Mouse (Mus musculus) E14TG2a.4 (cell line): Measurements from ENCODE around the gene Rinl.
A peak's percentile ranks its signal among the peaks of the same experiment; 100 is the strongest.

Experiments used
- H3K27me3 ChIP-seq: 2 replicates; pipeline ENCODE4 v1.6.1; 2014; ENCODE audit warnings: low read length, control low read depth; ENCODE audit not compliant: insufficient read depth
- H3K36me3 ChIP-seq: 2 replicates; pipeline ENCODE4 v1.6.1; 2014; ENCODE audit warnings: low read length, control low read depth; ENCODE audit not compliant: insufficient read depth
- H3K4me1 ChIP-seq: replicated peaks from 2 replicates; pipeline ENCODE4 v1.6.1; 2014; ENCODE audit warnings: low read depth, low read length, control low read depth
- H3K4me3 ChIP-seq: replicated peaks from 2 replicates; pipeline ENCODE4 v1.5.1; 2014; ENCODE audit warnings: mild to moderate bottlenecking, low read length
- H3K9me3 ChIP-seq: 2 replicates; pipeline ENCODE4 v1.6.1; 2014; ENCODE audit warnings: low read length, control low read depth
- CTCF ChIP-seq: conservative IDR thresholded peaks from 2 replicates; pipeline ENCODE4 v1.5.1; 2014; ENCODE audit warnings: low read length
- NANOG ChIP-seq: IDR thresholded peaks from 2 replicates; pipeline ENCODE4 v1.6.1; 2014; ENCODE audit warnings: borderline replicate concordance, low read length, mixed read lengths
- POU5F1 ChIP-seq: IDR thresholded peaks from 2 replicates; pipeline ENCODE4 v1.6.1; 2014; ENCODE audit warnings: low read length, borderline replicate concordance

Rinl gene

DNA sequence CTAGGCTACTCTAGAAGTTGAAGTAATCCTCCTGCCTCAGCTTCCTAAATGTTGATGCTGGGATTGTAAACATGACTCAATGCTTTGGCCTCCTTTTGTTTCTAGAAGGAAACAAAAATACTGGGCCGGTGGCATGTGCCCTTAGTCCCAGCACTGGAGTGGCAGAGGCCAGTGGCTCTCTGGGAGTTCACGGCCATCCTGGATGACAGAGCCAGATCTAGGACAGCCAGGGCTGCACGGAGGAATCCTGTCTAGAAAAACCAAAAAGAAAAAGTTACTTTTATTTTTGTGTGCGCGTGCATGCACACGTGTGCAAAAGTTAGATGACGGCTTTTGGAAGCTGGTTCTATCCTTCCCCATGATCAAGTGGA lies 37.6 kb downstream of the Rinl start:
- Histone ChIP-seq H3K27me3 (no peaks in the 10 kb centered on the region), H3K4me1 (peaks cover 60% of the 10 kb centered on the region), H3K4me3 (peak overlapping the region; percentile 76), H3K9me3 (peaks cover 5% of the 10 kb centered on the region), H3K36me3 (peaks cover 60% of the 10 kb centered on the region)
- no peak for TF ChIP-seq NANOG
- TF ChIP-seq POU5F1 = no peak
- no peak for TF ChIP-seq CTCF

DNA sequence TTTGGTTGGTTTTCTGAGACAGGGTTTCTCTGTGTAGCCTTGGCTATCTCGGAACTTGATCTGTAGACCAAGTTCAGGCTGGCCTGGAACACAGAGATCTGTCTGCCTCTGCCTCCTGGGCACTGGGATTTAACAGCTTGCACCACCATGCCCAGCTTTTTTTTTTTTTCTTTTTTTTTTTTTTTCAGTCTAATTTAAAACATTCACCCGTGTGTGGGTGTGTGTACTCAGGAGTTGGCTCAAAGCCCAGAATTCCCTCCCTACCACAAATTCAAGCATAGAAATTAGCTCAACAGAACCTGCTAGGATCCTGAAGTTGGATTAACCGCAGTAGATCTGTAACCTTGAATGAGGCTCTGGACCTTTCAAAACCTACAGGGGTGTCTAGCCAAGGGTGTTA lies 38.6 kb downstream of the Rinl start:
- TF ChIP-seq POU5F1 (no peak), NANOG (no peak), CTCF (no peak)
- Histone ChIP-seq H3K4me3 (no peak overlapping the region), H3K27me3 (no peaks in the 10 kb centered on the region), H3K36me3 (peaks cover 59% of the 10 kb centered on the region), H3K4me1 (peaks cover 60% of the 10 kb centered on the region), H3K9me3 (peaks cover 5% of the 10 kb centered on the region)

DNA sequence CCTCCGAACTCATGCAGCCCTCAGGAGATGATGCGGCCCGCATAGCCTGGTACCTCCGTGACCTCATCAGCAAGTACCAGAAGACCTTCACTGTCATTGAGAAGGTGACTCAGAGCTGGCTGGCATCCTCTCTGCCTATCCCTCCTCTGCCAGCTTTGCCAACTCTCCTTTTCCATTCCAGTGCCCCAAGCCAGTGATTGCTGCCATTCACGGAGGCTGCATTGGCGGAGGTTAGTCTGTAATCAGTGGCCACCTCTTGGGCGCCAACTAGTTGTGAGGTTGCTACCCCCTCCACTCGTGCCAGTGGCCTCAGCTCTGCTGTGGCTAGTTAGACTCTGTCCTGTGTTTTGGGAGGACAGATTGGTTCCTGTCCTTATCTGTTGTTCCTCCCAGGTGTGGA lies 41.1 kb downstream of the Rinl start:
- TF ChIP-seq CTCF = no peak
- no peak for TF ChIP-seq POU5F1
- TF ChIP-seq NANOG = no peak
- Histone ChIP-seq H3K9me3 (peaks cover 5% of the 10 kb centered on the region), H3K27me3 (0 out of 2 replicates have a peak, but pooled peaks cover 5% of the 10 kb centered on the region), H3K4me3 (no peak overlapping the region), H3K4me1 (peaks cover 41% of the 10 kb centered on the region), H3K36me3 (peaks cover 48% of the 10 kb centered on the region)

DNA sequence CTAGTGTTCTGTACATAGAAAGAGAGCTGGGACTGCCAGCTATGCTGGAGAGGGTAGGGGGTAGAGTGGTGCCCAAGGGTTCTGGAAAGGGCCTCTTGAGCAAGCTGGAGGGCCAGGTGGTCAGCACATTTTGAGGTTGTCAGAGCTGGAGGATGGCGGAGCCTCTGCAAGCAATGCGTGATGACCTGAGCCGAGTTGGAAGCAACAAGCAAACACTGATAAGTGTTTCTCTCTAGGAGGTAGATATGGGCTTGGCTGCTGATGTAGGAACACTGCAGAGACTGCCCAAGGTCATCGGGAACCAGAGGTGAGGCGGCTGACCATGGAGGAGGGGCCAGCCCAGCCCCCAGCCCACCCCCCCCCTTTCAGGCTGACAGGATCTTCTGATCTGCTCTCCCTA lies 42.2 kb downstream of the Rinl start:
- H3K9me3 ChIP-seq = peaks cover 5% of the 10 kb centered on the region
- peak overlapping the region; percentile 58 for H3K4me3 ChIP-seq
- peaks cover 37% of the 10 kb centered on the region for H3K4me1 ChIP-seq
- H3K36me3 ChIP-seq = peaks cover 48% of the 10 kb centered on the region
- H3K27me3 ChIP-seq = 0 out of 2 replicates have a peak, but pooled peaks cover 5% of the 10 kb centered on the region
- TF ChIP-seq POU5F1 (no peak), NANOG (no peak), CTCF (no peak)

DNA sequence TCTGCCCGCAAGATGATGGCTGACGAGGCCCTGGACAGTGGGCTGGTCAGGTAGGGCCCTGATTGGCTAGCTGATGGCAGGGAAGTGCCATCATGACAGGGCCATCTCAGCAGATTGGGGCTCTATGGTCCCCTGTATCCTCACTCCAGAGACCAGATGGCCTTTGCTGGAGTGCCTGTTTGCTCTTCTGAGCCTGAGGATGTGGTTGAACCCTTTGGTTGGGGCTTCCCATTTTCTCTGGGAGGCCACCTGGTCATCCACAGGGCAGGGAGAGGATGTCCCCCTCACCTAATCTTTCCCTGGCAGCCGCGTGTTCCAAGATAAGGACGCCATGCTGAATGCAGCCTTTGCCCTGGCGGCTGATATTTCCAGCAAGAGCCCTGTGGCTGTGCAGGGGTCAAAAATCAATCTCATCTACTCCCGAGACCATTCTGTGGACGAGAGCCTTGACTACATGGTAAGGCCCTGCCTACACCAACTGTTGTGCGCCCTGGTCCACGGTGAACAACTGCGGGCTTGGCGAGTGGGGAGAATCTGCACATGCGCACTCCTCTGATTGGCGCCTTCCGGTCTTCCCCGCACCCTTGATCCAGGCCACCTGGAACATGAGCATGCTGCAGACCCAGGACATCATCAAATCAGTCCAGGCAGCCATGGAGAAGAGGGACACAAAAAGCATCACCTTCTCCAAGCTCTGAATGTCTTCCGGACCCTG lies 42.8 kb downstream of the Rinl start:
- 0 out of 2 replicates have a peak, but pooled peaks cover 5% of the 10 kb centered on the region for H3K27me3 ChIP-seq
- H3K9me3 ChIP-seq = peaks cover 5% of the 10 kb centered on the region
- H3K4me3 ChIP-seq = peak overlapping the region; percentile 58
- peaks cover 44% of the 10 kb centered on the region for H3K36me3 ChIP-seq
- TF ChIP-seq NANOG = no peak
- TF ChIP-seq POU5F1 = no peak
- no peak for TF ChIP-seq CTCF
- peaks cover 31% of the 10 kb centered on the region for H3K4me1 ChIP-seq

DNA sequence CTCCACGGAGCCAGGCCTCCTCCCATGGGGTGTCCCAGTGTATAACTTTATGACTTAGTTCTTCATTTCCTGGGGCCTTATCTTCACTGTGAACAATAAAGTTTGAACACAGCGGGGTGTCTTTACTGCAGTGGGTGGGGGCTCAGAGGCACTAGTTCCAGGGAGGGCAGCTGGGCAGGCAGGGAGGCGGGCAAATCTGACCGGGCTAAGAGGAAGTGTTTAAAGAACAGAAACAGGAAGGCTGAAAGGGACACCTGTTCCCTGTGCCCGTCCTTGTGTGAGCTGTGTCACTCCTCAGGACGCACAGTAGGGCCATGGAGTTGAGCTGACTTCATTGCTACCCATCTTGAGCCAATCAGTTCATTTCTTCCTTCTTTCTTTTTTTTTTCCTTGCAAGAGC lies 43.4 kb downstream of the Rinl start:
- Histone ChIP-seq H3K9me3 (peaks cover 5% of the 10 kb centered on the region), H3K4me3 (peak overlapping the region; percentile 58; the same call in 1 of the 2 replicates), H3K4me1 (peaks cover 30% of the 10 kb centered on the region), H3K27me3 (0 out of 2 replicates have a peak, but pooled peaks cover 5% of the 10 kb centered on the region), H3K36me3 (peaks cover 44% of the 10 kb centered on the region)
- TF ChIP-seq POU5F1 = no peak
- no peak for TF ChIP-seq NANOG
- TF ChIP-seq CTCF = no peak

DNA sequence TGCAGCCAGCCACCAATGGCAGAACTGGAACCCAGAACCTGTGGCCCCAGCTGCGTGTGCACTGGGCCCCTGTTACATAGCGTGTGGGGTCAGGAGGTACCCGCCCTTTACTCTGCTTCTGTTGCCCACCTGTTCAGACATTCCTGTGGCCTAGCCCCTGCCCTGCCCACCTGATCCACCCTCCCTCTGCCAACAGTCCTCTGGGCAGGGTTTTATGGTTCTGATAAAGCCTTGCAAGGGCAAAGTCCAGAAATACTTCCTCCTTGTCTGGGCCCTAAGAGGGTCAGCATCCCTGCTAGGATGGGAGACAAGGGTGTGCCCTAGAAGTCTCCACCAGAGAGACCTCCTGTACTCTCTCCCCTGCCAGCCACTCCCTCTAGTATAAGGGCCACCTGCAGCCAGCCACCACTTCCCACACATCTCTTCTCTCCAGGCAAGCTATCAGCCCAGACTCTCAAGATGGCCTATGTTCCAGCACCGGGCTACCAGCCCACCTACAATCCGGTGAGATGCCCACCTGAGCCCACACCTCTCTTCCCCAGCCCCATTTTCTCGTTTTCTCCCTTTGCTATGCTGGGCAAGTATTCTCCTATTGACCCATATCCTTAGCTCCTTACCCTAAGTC lies 45.1 kb downstream of the Rinl start, which contains the start of gene Lgals4:
Gene Lgals4 (plus strand): TSS at position 132 of the 625 bp plus-strand sequence.
- Histone ChIP-seq H3K4me3 (no peak within 1 kb of the TSS), H3K4me1 (peaks cover 41% of the 10 kb centered on the region), H3K36me3 (peaks cover 30% of the 10 kb centered on the region), H3K27me3 (0 out of 2 replicates have a peak, but pooled peaks cover 5% of the 10 kb centered on the region), H3K9me3 (peaks cover 5% of the 10 kb centered on the region)
- no peak for TF ChIP-seq NANOG

DNA sequence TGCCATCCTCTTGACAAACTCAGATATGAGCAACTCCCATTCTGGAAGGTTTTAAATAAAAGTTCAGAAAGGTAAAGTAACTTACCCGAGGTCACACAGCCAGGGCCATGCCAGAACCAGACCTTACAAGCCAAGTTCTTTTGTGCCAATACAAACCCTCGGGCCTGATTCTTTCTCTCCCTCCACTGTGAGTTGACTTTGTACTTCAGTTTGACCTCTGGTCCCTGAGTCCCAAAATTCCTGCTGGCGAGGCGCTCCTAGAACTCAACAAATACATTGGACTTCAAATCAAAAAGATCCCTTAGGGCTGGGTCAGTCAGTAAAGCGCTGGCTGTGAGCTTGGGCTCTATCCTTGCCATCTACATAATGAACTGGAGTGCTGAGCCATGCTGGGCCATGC lies 48.2 kb downstream of the Rinl start:
- H3K4me1 ChIP-seq = peaks cover 29% of the 10 kb centered on the region
- H3K4me3 ChIP-seq = no peak overlapping the region
- no peak for TF ChIP-seq NANOG
- TF ChIP-seq POU5F1 = no peak
- TF ChIP-seq CTCF = no peak
- peaks cover 6% of the 10 kb centered on the region for H3K36me3 ChIP-seq
- no peaks in the 10 kb centered on the region for H3K9me3 ChIP-seq
- peaks cover 13% of the 10 kb centered on the region; the same call in 1 of the 2 replicates for H3K27me3 ChIP-seq

DNA sequence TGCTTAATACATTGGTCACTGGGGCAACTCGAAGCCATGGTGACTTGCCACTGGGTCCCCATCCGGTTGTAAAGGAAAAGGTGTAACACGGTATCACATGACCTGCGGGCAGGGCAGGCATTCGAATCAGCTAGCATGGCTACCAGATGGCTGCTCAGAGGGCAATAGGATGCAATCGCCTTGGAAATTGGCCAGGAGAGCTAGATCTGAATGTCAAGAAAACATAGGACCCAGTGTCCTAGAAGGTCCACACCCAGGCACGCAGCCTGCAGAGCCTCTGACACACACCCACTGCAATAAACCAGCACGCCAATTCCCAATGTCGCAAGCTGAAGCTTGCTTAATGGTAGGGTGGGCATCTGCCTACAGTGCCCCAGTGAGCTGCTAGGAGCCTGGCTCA lies 49.6 kb downstream of the Rinl start:
- no peaks in the 10 kb centered on the region for H3K9me3 ChIP-seq
- peaks cover 13% of the 10 kb centered on the region; the same call in 1 of the 2 replicates for H3K27me3 ChIP-seq
- no peak overlapping the region for H3K4me3 ChIP-seq
- TF ChIP-seq POU5F1 (no peak), NANOG (no peak), CTCF (no peak)
- 0 out of 2 replicates have a peak, but pooled peaks cover 3% of the 10 kb centered on the region for H3K36me3 ChIP-seq
- H3K4me1 ChIP-seq = peaks cover 24% of the 10 kb centered on the region
